Mouse (Mus musculus) left cerebral cortex, adult 6 months (tissue): Measurements from ENCODE around the gene Wwc2. TPM values are rescaled to one million over a fixed set of nuclear protein-coding genes. Genes with fewer than 3 reads are reported as not detected.

Experiments
- long read RNA-seq, 2 experiments: library from polyadenylated mRNA; unstranded; transcript quantifications; one replicate each; pipeline ENCODE4 v2.0.0; 2019 to 2020
- polyA plus RNA-seq: library from polyadenylated mRNA; unstranded; fragments of <200 nt; fragmentation: Nextera tagmentation; gene quantifications from 2 replicates; pipeline ENCODE4 v1.2.3, GENCODE M21; 2021

Gene Wwc2
- 3.6 and 5.1 TPM in 2 replicates for polyA plus RNA-seq
- long read RNA-seq, experiment 1, full-length matches to known transcripts: 3 of 29 reads
- long read RNA-seq, experiment 1, partial matches to known transcripts: 11 of 29 reads
- long read RNA-seq, experiment 1, other reads (novel, unspliced or antisense): 15 of 29 reads
- long read RNA-seq, experiment 2, partial matches to known transcripts: 8 of 21 reads
- long read RNA-seq, experiment 2, other reads (novel, unspliced or antisense): 13 of 21 reads

GRCm38 (mm10) chr8:47990911-47991820, at the start of gene Wwc2:
Wwc2 (minus strand) TSS chr8:47990924.

DNA sequence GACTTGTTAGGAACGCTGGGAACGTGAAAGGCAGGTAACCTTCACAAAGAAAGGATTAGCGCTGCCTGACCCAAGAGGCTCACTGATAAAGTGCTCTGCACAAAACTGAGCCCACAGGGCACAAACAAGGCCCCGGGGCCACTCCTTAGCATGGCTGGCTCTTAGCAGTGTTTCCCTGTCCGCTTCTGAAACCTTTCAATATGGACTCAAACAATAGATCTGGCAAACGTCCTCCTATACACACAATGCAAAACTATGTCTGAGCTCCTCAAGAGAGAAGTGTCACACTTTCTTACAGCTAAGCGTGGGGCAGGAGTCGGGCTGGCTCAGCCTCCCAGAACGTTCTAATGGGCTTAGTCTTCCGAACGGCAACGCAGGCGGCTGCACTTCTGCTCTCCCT, 166.5 kb downstream of the Wwc2 start, which contains the start of gene Cldn22:
Gene Cldn22, plus strand, starts transcription at position 301 of the 400 bp plus-strand sequence.

DNA sequence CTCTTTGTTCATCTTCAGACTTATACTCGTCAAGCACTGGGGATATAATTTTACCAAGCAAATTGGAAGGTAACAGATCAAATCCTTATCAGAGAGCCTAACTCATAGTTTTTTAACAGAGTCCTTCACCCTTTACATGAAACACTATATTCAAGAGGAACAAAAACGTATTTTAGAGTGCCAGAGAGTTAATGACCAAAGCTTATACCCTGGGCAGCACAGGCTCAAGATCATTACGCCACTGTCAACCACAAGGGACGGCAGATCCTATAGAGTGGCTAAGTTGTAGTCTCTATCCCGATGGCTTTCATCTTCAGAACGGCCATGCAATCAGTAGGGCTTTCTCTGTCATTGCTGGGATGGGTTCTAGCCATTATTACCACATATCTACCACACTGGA, 168.9 kb downstream of the Wwc2 start, which contains the start of gene Cldn24:
Gene Cldn24, plus strand, starts transcription at position 301 of the 400 bp plus-strand sequence.

Other genes with a start within 250 kb of the Wwc2 start
- gene Cldn24, start 168.8 kb downstream of the Wwc2 start, polyA plus RNA-seq: not detected in 2 replicates
- gene Cldn22, start 166.4 kb downstream of the Wwc2 start, polyA plus RNA-seq: 0.83 TPM in 1 of 2 replicates, not detected in the other
- 4.8 and 6.7 TPM in 2 replicates for gene Dctd, start 108.2 kb upstream of the Wwc2 start, polyA plus RNA-seq